Mouse (Mus musculus) embryonic fibroblast, embryonic 13.5 days (primary cell): ENCODE results near the gene Isy1.

Experiments
- CTCF ChIP-seq: IDR thresholded peaks from 2 replicates; pipeline ENCODE4 v1.5.1; 2011; ENCODE audit warnings: mild to moderate bottlenecking, control low read depth, low read length, moderate library complexity, borderline replicate concordance; ENCODE audit not compliant: insufficient read depth
- POLR2A ChIP-seq: IDR thresholded peaks from 2 replicates; pipeline ENCODE4 v1.6.1; 2011; ENCODE audit warnings: low read depth, mild to moderate bottlenecking, control low read depth, low read length, moderate library complexity

DNA sequence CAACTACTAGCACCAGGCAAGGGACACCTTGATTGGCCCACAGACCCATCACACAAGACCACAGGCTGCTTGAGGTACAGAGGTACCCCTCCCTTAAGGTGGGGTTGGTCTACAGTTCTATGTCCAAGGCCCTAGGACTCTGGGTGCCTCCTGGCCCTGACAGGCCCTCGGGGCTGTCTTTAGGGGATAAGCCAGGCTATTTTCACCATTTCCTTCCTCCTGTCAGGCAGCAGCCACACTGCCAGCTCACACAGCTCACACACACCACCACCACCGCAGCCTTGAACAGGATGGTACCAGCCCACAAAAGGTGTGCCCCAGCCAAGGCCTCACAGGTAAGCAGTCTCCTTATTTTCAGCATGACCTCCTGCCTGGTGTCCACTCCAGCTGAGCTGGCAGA is 60.8 kb downstream of the Isy1 start, which contains the start of gene Gp9:
- TF ChIP-seq CTCF (no peak), POLR2A (no peak)
